Mouse (Mus musculus) stomach, embryonic 16.5 days (tissue): Measurements from ENCODE around the gene Flna. TPM values are rescaled to one million over a fixed set of nuclear protein-coding genes. Genes with fewer than 3 reads are reported as not detected.
"Not testable (repeated sequence)": the region's sequence is repeated elsewhere in the genome, so short reads cannot be mapped to it uniquely, and the experiment has no call there.

Experiments used
- ATAC-seq: fragments of 200-750 bp; cut with Nextera tagmentation; 2 replicates; pipeline ENCODE4 v1.8.0; 2017; ENCODE audit warnings: moderate number of reproducible peaks, moderate TSS enrichment; ENCODE audit not compliant: insufficient read depth, low FRiP score
- H3K27ac ChIP-seq: fragments of 300-500 bp; sonication (generic); 2 replicates; pipeline ENCODE4 v1.5.1; 2014; ENCODE audit warnings: low read length
- H3K27me3 ChIP-seq: fragments of 300-500 bp; sonication (generic); 2 replicates; pipeline ENCODE4 v1.6.1; 2014; ENCODE audit warnings: low read length, control low read depth, mixed read lengths; ENCODE audit not compliant: control insufficient read depth, insufficient read depth
- H3K36me3 ChIP-seq: fragments of 300-500 bp; sonication (generic); 2 replicates; pipeline ENCODE4 v1.6.1; 2014; ENCODE audit warnings: low read length; ENCODE audit not compliant: control insufficient read depth, insufficient read depth
- H3K4me1 ChIP-seq: fragments of 300-500 bp; sonication (generic); 2 replicates; pipeline ENCODE4 v1.6.1; 2014; ENCODE audit warnings: low read length, control low read depth, mixed read lengths; ENCODE audit not compliant: control insufficient read depth, insufficient read depth
- H3K4me2 ChIP-seq: fragments of 300-500 bp; sonication (generic); 2 replicates; pipeline ENCODE4 v1.6.1; 2014; ENCODE audit warnings: low read depth, low read length, mixed read lengths
- H3K4me3 ChIP-seq: fragments of 300-500 bp; sonication (generic); replicated peaks from 2 replicates; pipeline ENCODE4 v1.5.1; 2014; ENCODE audit warnings: mild to moderate bottlenecking, low read length
- H3K9ac ChIP-seq: fragments of 300-500 bp; sonication (generic); 2 replicates; pipeline ENCODE4 v1.6.1; 2014; ENCODE audit warnings: low read length
- H3K9me3 ChIP-seq: fragments of 300-500 bp; sonication (generic); replicated peaks from 2 replicates; pipeline ENCODE4 v1.6.1; 2016; ENCODE audit warnings: low read length, control low read depth; ENCODE audit not compliant: control insufficient read depth
- WGBS: fragments of 180-500 bp; shearing (Covaris S2); extraction: QIAGEN DNeasy Blood & Tissue Kit; methylation state at CpG from one replicate; pipeline ENCODE4 v1.1.7; 2014; 5-methylcytosine and 5-hydroxymethylcytosine counted together
- microRNA-seq: library from miRNA; unstranded; fragments of <30 nt; microRNA quantifications from one replicate; pipeline ENCODE4, GENCODE M21; 2016
- polyA plus RNA-seq: library from polyadenylated mRNA; unstranded; fragments of >200 nt; fragmentation: Nextera tagmentation; extraction: Ambion mirVana; gene quantifications from 2 replicates; pipeline ENCODE4 v1.2.1, GENCODE M21; 2015

The Flna gene
- polyA plus RNA-seq, 1 experiment from 2014 or later = 498 TPM

- Histone ChIP-seq H3K27ac (no peak overlapping the region), H3K36me3 (peaks cover 20% of the 10 kb centered on the region; the same call in 1 of the 2 replicates), H3K4me1 (no peaks in the 10 kb centered on the region), H3K27me3 (no peaks in the 10 kb centered on the region), H3K9me3 (no peaks in the 10 kb centered on the region), H3K4me2 (no peak overlapping the region), H3K9ac (no peak overlapping the region), H3K4me3 (no peak overlapping the region)
- WGBS = 88% methylated on average over 5 of the region's 5 CpGs
- ATAC-seq = no peak
These were observed 16.4 kb downstream of the Flna start for GRCm38 (mm10) chrX:74233196-74233595.

- WGBS = 63% methylated on average over 1 of the region's 1 CpGs
These were observed 19.6 kb downstream of the Flna start for GRCm38 (mm10) chrX:74230038-74230437.

GRCm38 (mm10) chrX:74220099-74220498, 29.5 kb downstream of the Flna start:
- not testable (repeated sequence) for H3K27ac ChIP-seq, H3K9me3 ChIP-seq, H3K9ac ChIP-seq, H3K4me2 ChIP-seq, H3K4me1 ChIP-seq, H3K36me3 ChIP-seq, H3K4me3 ChIP-seq, H3K27me3 ChIP-seq
- WGBS = 33% methylated on average over 1 of the region's 1 CpGs
- ATAC-seq = peak; percentile 53; the same call in 1 of the 2 replicates

More at GRCm38 (mm10) chrX:74230038-74230437, 19.6 kb downstream of the Flna start:
- H3K27ac ChIP-seq = no peak overlapping the region
- no peaks in the 10 kb centered on the region for H3K9me3 ChIP-seq
- no peak overlapping the region for H3K4me2 ChIP-seq
- no peak overlapping the region for H3K9ac ChIP-seq
- no peaks in the 10 kb centered on the region for H3K27me3 ChIP-seq
- no peaks in the 10 kb centered on the region for H3K4me1 ChIP-seq
- H3K4me3 ChIP-seq = no peak overlapping the region
- H3K36me3 ChIP-seq = peaks cover 23% of the 10 kb centered on the region; the same call in 1 of the 2 replicates
- no peak for ATAC-seq

- Histone ChIP-seq H3K27me3 (no peaks in the 10 kb centered on the region), H3K9ac (no peak overlapping the region), H3K27ac (no peak overlapping the region), H3K4me1 (no peaks in the 10 kb centered on the region), H3K4me2 (no peak overlapping the region), H3K9me3 (no peaks in the 10 kb centered on the region), H3K36me3 (no peaks in the 10 kb centered on the region), H3K4me3 (no peak overlapping the region)
- WGBS = 40% methylated on average over 13 of the region's 13 CpGs
- peak; percentile 10; the same call in 1 of the 2 replicates for ATAC-seq
These were observed 30.2 kb downstream of the Flna start for GRCm38 (mm10) chrX:74219449-74219848.

GRCm38 (mm10) chrX:74218496-74218895, 31.1 kb downstream of the Flna start:
- 82% methylated on average over 4 of the region's 4 CpGs for WGBS
- Histone ChIP-seq H3K27me3 (no peaks in the 10 kb centered on the region), H3K4me3 (no peak overlapping the region), H3K27ac (no peak overlapping the region), H3K9ac (no peak overlapping the region), H3K9me3 (no peaks in the 10 kb centered on the region), H3K4me2 (no peak overlapping the region), H3K36me3 (no peaks in the 10 kb centered on the region), H3K4me1 (no peaks in the 10 kb centered on the region)
- ATAC-seq = no peak

GRCm38 (mm10) chrX:74203556-74203955, 46.1 kb downstream of the Flna start:
- Histone ChIP-seq H3K4me3 (no peak overlapping the region), H3K27ac (no peak overlapping the region), H3K4me1 (no peaks in the 10 kb centered on the region), H3K9ac (no peak overlapping the region), H3K36me3 (no peaks in the 10 kb centered on the region), H3K4me2 (no peak overlapping the region), H3K9me3 (no peaks in the 10 kb centered on the region), H3K27me3 (no peaks in the 10 kb centered on the region)
- no peak for ATAC-seq
- WGBS = 90% methylated on average over 2 of the region's 2 CpGs

GRCm38 (mm10) chrX:74176959-74177358, 72.7 kb downstream of the Flna start, which contains the start of gene Tktl1:
TSS of gene Tktl1 (plus strand) at chrX:74177259.
- ATAC-seq = no peak

More at GRCm38 (mm10) chrX:74176959-74177358, 72.7 kb downstream of the Flna start, which contains the start of gene Tktl1:
- Histone ChIP-seq H3K4me2 (no peak within 1 kb of the TSS), H3K27ac (no peak within 1 kb of the TSS), H3K9ac (no peak within 1 kb of the TSS), H3K36me3 (no peaks in the 10 kb centered on the region), H3K4me3 (no peak within 1 kb of the TSS), H3K9me3 (0 out of 2 replicates have a peak, but pooled peaks cover 2% of the 10 kb centered on the region), H3K4me1 (no peaks in the 10 kb centered on the region), H3K27me3 (no peaks in the 10 kb centered on the region)
- WGBS = 86% methylated on average over 17 of the region's 17 CpGs

Small RNAs within 50 kb of the gene (microRNA-seq; reads per million reads assigned to microRNA genes)
- not detected for gene Mir7091

Other genes starting within 250 kb of the Flna start
- 63.0 and 66.8 TPM in 2 replicates for gene Irak1, start 225.9 kb downstream of the Flna start, polyA plus RNA-seq
- gene Opn1mw, start 122.4 kb downstream of the Flna start, polyA plus RNA-seq = not detected in 2 replicates
- gene Mecp2, start 114.5 kb downstream of the Flna start, polyA plus RNA-seq = 10.5 and 10.6 TPM in 2 replicates
- not detected in 2 replicates for gene Tex28, start 82.0 kb downstream of the Flna start, polyA plus RNA-seq
- not detected in 2 replicates for gene Tktl1, start 72.6 kb downstream of the Flna start, polyA plus RNA-seq
- 22.5 and 26.8 TPM in 2 replicates for gene Emd, start 4.9 kb upstream of the Flna start, polyA plus RNA-seq
- 666 and 804 TPM in 2 replicates for gene Rpl10, start 21.0 kb upstream of the Flna start, polyA plus RNA-seq
- gene Taz, start 32.1 kb upstream of the Flna start, polyA plus RNA-seq = 79.1 and 81.0 TPM in 2 replicates
- gene Dnase1l1, start 32.5 kb upstream of the Flna start, polyA plus RNA-seq = 14.8 and 18.7 TPM in 2 replicates
- 149 and 171 TPM in 2 replicates for gene Atp6ap1, start 47.3 kb upstream of the Flna start, polyA plus RNA-seq
- gene Gdi1, start 55.2 kb upstream of the Flna start, polyA plus RNA-seq = 218 and 219 TPM in 2 replicates
- gene Fam50a, start 63.2 kb upstream of the Flna start, polyA plus RNA-seq = 63.2 and 66.9 TPM in 2 replicates
- gene Plxna3, start 79.2 kb upstream of the Flna start, polyA plus RNA-seq = 16.8 and 18.4 TPM in 2 replicates
- gene Lage3, start 103.8 kb upstream of the Flna start, polyA plus RNA-seq = 94.3 and 105 TPM in 2 replicates
- gene Ubl4a, start 123.4 kb upstream of the Flna start, polyA plus RNA-seq = 67.0 and 72.8 TPM in 2 replicates
- gene Slc10a3, start 123.5 kb upstream of the Flna start, polyA plus RNA-seq = 18.6 and 21.4 TPM in 2 replicates
- 36.2 and 40.4 TPM in 2 replicates for gene Fam3a, start 143.5 kb upstream of the Flna start, polyA plus RNA-seq
- 22.8 and 24.4 TPM in 2 replicates for gene Ikbkg, start 143.5 kb upstream of the Flna start, polyA plus RNA-seq
- gene G6pdx, start 179.4 kb upstream of the Flna start, polyA plus RNA-seq = 84.5 and 109 TPM in 2 replicates
- not detected in 2 replicates for gene Gm6880, start 231.6 kb upstream of the Flna start, polyA plus RNA-seq